Mouse (Mus musculus) Patski (cell line): ENCODE results near the gene Tldc2. TPM values are rescaled to one million over a fixed set of nuclear protein-coding genes. Genes with fewer than 3 reads are reported as not detected.

ENCODE experiments used
- ATAC-seq: fragments of 100-300 bp; one replicate; pipeline ENCODE4 v1.8.0; 2021
- CTCF ChIA-PET: fragments of 350-600 bp; sonication (Branson Sonifier 250); formaldehyde crosslinking; loops from one replicate; lab custom pipeline; 2022; ENCODE audit warnings: inconsistent platforms; lab: Charles Lee
- POLR2A ChIA-PET: fragments of 350-600 bp; sonication (Branson Sonifier 250); formaldehyde crosslinking; loops from one replicate; lab custom pipeline; 2022; ENCODE audit warnings: antibody characterized with exemption, inconsistent platforms; lab: Charles Lee
- DNase-seq: peaks from one replicate; pipeline ENCODE4 v3.0.0-alpha.2; 2011; ENCODE audit warnings: low read depth, low spot score
- H3K27me3 ChIP-seq: fragments of 371-371 bp; one replicate; pipeline ENCODE4 v1.5.1; 2021
- CTCF ChIP-seq: fragments of 100-300 bp; IDR thresholded peaks from one replicate; pipeline ENCODE4 v1.5.1; 2021
- in situ Hi-C: fragments of 300-500 bp; cut with MboI; formaldehyde crosslinking; loops from 3 replicates; pipeline ENCODE4 v1.11.1; 2018; ENCODE audit warnings: low pct_unique_long_range_greater_than_20kb, mixed read lengths
- polyA plus RNA-seq: library from polyadenylated mRNA; unstranded; gene quantifications from one replicate; pipeline ENCODE4 v1.2.3, GENCODE M21; 2021

The Tldc2 gene
- polyA plus RNA-seq, 1 experiment from 2014 or later = 0.33 TPM

DNA sequence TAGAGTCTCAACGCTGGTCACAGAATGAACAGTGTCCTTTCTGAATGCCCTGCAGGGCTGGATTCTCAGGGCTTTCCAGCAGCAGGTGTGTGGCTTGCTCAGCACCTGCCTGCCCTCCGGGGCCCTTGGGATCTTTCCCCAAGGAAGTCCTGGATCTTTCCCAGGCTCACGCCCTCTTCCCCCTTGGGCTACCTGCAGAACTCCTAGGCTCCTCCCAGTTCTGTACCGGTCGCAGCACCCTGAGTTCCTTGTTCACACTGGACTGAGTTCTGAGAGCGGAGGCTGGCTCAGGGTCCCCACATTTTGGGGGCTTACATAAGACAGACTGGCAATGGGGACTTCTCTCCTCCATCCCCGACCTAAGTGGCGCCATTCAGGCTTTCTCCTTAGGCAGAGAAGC is 27.7 kb upstream of the Tldc2 start:
- POLR2A ChIA-PET = no interaction called here
- no peak for TF ChIP-seq CTCF
- in situ Hi-C loops = no loop called here
- CTCF ChIA-PET = interaction anchor here (1.6 to 1.7 kb wide), 2 partner anchors 11 to 28 kb away, joined by 6 to 7 read pairs; no protein-coding TSS in a partner anchor
- ATAC-seq = no peak
- H3K27me3 ChIP-seq = no peaks in the 10 kb centered on the region
- DNase-seq = no peak

GRCm38 (mm10) chr2:157060037-157060436 is 26.8 kb upstream of the Tldc2 start:
- POLR2A ChIA-PET = no interaction called here
- ATAC-seq = no peak
- no peaks in the 10 kb centered on the region for H3K27me3 ChIP-seq
- DNase-seq = no peak
- no peak for TF ChIP-seq CTCF
- in situ Hi-C loops = no loop called here
- CTCF ChIA-PET = no interaction called here

DNA sequence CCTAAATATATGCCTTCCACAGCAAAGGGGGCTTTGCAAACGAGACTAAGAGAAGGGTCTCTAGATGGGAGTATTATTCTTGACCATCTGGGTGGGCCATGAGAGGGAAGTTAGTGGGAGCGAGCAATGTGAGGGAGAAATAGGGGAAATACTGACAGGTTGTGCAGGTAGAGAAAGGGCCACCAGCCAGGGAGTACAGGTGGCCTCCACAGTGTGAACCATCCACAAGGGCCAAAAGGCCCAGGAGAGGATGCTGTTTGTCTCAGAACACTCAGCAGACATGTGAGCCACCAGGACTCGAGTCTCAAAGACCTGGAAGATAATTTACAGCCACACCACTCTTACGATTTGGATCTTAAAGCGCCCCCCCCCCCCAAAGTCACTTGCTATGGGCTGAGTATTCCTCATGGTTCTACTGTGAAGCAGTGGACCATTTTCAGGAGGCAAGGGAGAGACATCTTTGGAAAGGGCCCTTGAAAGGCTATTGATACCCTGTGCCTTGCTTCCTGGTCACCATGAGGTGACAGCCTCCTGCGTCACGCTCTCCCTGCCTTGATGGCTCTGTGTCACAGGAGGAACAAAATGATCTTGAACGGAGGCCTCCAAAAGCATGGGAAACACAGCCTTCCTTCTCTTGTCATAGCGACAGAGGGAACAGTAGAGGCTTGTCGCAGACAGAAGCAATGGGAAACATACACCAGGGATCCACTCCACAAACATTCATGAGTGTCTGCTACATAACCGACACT is 26.1 kb upstream of the Tldc2 start:
- DNase-seq (no peak), ATAC-seq (no peak)
- H3K27me3 ChIP-seq = no peaks in the 10 kb centered on the region
- ChIA-PET POLR2A (no interaction called here), CTCF (no interaction called here)
- in situ Hi-C loops = no loop called here
- TF ChIP-seq CTCF = no peak

GRCm38 (mm10) chr2:157063241-157063700 is 23.6 kb upstream of the Tldc2 start:
- ATAC-seq (no peak), DNase-seq (no peak)
- ChIA-PET CTCF (interaction anchor here (1.0 to 1.6 kb wide), 2 partner anchors 9 to 11 kb away, joined by 3 to 4 read pairs; no protein-coding TSS in a partner anchor), POLR2A (no interaction called here)
- H3K27me3 ChIP-seq = no peaks in the 10 kb centered on the region
- in situ Hi-C loops = no loop called here
- no peak for TF ChIP-seq CTCF

GRCm38 (mm10) chr2:157064136-157064535 is 22.7 kb upstream of the Tldc2 start:
- no peak for TF ChIP-seq CTCF
- ATAC-seq (no peak), DNase-seq (no peak)
- in situ Hi-C loops = no loop called here
- ChIA-PET CTCF (no interaction called here), POLR2A (no interaction called here)
- H3K27me3 ChIP-seq = no peaks in the 10 kb centered on the region

DNA sequence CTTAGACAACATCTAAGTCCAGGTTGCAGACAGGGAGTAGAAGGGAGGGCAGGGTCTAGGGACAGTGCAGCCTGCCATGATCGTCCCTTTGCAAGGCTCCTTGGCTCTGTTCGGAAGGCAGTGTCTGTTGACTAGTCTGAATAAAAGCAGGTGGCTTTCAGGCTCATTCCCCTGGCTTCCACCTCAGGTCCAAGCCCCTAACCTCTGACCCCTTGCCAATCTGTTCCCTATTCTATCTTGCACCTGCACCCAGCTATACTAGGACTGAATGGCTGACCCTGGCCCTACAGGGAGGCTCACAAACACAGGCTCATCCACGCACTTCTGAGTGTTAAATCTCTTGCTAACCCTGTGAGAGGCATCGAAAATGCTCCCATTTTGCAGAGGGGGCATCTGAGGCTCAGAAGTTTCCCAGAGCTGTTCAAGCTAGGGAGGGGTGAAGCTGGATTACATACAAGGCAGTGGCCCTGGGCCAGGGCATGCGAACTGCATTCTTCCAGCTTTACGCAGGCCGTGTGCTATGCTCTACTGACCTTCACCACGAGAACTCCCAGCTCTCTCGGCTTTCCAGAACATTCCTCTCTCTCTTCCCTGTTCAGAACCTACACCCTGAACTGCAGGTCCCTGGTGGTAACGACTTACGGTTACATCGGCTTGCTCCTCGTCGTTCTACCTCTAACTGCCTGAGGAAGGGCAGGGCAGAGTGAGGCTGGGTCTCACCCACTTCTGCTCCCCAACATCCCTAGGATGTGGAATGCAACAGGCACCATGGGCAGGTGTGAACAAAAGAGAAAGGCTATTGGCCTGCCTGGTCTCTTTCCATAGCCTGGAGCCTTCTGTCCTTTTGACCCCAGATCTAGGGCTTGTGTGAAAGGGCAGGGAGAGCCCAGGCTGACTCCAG is 21.6 kb upstream of the Tldc2 start:
- H3K27me3 ChIP-seq = no peaks in the 10 kb centered on the region
- ChIA-PET CTCF (interaction anchor here (1.0 to 1.9 kb wide), 2 partner anchors 8 to 35 kb away, joined by 3 to 5 read pairs; no protein-coding TSS in a partner anchor), POLR2A (interaction anchor here (0.6 to 0.8 kb wide), 2 partner anchors 13 kb away, joined by 3 to 6 read pairs; no protein-coding TSS in a partner anchor)
- peak; percentile 37 for ATAC-seq
- TF ChIP-seq CTCF = no peak
- DNase-seq = peak; percentile 75
- in situ Hi-C loops = no loop called here

DNA sequence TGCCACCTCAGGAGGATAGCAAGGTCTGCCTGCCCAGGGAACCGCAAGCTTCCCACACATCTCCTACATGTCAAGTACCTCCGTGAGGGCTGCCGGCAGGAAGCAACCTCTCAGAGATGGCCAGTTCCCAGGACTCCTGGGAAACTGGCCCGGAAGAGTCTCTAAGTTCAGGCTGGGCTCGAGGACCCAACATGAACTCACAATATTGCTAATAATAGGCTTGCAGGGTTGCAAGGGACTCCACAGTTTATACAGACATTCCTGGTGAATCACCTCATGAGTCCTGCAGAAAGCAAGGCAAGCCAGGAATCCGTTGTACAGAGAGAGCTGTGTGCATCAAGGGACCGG is 21.0 kb upstream of the Tldc2 start:
- TF ChIP-seq CTCF = no peak
- ChIA-PET POLR2A (interaction anchor here (0.6 kb wide), 1 partner anchor 12 kb away, joined by 3 read pairs; no protein-coding TSS in a partner anchor), CTCF (interaction anchor here (1.0 to 1.9 kb wide), 2 partner anchors 9 to 35 kb away, joined by 3 to 5 read pairs; no protein-coding TSS in a partner anchor)
- in situ Hi-C loops = no loop called here
- H3K27me3 ChIP-seq = no peaks in the 10 kb centered on the region
- DNase-seq = peak; percentile 62
- ATAC-seq = peak; percentile 58

- no peak for DNase-seq
- ATAC-seq = no peak
- no peaks in the 10 kb centered on the region for H3K27me3 ChIP-seq
- no peak for TF ChIP-seq CTCF
- ChIA-PET CTCF (interaction anchor here (1.0 to 1.9 kb wide), 2 partner anchors 10 to 36 kb away, joined by 3 to 5 read pairs; no protein-coding TSS in a partner anchor), POLR2A (no interaction called here)
- in situ Hi-C loops = no loop called here
These were observed 20.0 kb upstream of the Tldc2 start for GRCm38 (mm10) chr2:157066731-157067430.

DNA sequence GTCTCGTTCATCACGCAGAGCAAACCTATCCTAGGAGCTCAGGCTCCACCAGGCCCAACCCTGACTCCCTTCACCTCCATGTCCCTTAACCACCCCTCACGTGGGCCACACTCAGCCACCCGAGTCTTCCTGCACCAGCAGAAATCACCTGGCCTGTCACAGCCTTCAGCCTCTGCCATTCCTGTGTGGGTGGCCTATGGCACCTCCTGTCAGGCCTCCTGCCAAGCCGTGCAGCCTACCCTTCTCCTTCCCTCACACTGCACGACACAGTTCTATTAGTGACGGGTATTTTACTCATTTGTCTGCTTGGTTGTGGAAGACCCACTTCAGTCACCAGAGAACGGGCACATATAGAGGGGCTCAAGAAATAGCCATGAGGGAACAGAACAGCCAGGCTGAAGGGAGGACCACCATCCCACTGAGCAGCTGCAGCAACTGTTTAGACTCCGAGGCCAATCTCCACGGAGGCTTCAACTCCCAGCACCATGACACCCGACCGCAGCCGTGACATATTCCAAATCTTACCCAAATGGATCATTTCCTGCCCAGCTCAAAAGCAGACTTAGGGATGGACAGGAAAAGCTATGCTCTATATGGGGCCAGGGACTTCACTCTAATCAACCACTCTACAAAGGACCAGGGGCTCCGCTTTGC is 18.0 kb upstream of the Tldc2 start:
- ChIA-PET POLR2A (interaction anchor here (1.1 kb wide), 1 partner anchor 1889 kb away, joined by 8 read pairs; no protein-coding TSS in a partner anchor), CTCF (interaction anchor here (1.0 kb wide), 1 partner anchor 8 kb away, joined by 3 read pairs; no protein-coding TSS in a partner anchor)
- H3K27me3 ChIP-seq = no peaks in the 10 kb centered on the region
- in situ Hi-C loops = no loop called here
- no peak for ATAC-seq
- no peak for DNase-seq
- no peak for TF ChIP-seq CTCF
